Mouse (Mus musculus) heart, adult 2 months (tissue): Measurements from ENCODE around the gene Asxl1.

ENCODE experiments used
- CTCF ChIP-seq: fragments of 200-600 bp; IDR thresholded peaks from 2 replicates; pipeline ENCODE4 v1.8.1; 2022; ENCODE audit warnings: antibody characterized with exemption, mild to moderate bottlenecking, moderate library complexity
- EP300 ChIP-seq: fragments of 200-500 bp; IDR thresholded peaks from 2 replicates; pipeline ENCODE4 v1.6.1; 2011; ENCODE audit warnings: low read depth, low read length, control low read depth; ENCODE audit not compliant: insufficient read depth
- POLR2A ChIP-seq: fragments of 200-500 bp; IDR thresholded peaks from 2 replicates; pipeline ENCODE4 v1.6.1; 2011; ENCODE audit warnings: mild to moderate bottlenecking, low read depth, low read length, control low read depth; ENCODE audit not compliant: insufficient read depth

- no peak for TF ChIP-seq CTCF
- TF ChIP-seq POLR2A, result no peak
- TF ChIP-seq EP300, result no peak
Observed at GRCm38 (mm10) chr2:153406882-153407281, 61.3 kb downstream of the Asxl1 start.
